ENCODE assay signal across 8 mouse cellular contexts in the genomic region with DNA sequence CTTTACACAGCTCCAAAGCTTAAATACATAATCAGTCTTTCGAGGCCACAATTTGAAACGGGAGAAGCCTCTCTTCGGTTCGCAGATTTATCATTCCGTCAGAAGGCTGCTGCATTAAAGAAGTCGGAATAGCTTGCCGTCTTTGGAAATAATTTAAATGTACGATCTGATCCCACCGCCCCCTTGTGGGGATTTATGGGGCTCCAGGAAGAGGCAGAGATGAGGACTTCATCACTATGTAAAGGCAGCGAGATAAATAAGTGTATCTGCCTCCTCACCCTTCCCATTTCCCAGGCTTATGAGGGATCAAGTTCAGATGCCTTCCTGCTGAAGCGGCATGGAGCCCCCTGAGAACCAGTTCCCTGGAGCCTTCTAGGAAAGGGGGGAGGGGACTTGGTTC.
DNase-seq lines count a peak whose midpoint lies in the region; ATAC-seq and TF ChIP-seq lines count a peak whose summit lies in the region.

No protein-coding gene starts in this region.

- no peak overlapping the region for H3K9ac ChIP-seq in hindbrain, embryonic 14.5 days

- H3K27ac ChIP-seq in hindbrain, embryonic 14.5 days: no peak overlapping the region
- no peak overlapping the region for H3K27ac ChIP-seq in cerebellum, adult 2 months (ENCODE audit: insufficient read depth, low read length)

- WGBS in hindbrain, embryonic 14.5 days: 16% methylated on average over 11 of the region's 11 CpGs
- WGBS in cerebellum, adult 2 months: 22% methylated on average over 11 of the region's 11 CpGs

- peak; percentile 9 to 19 for DNase-seq in heart, postnatal 10 days
- DNase-seq in heart, adult 11 months: no peak
- peak; percentile 13 for DNase-seq in urinary bladder, postnatal 25 days (ENCODE audit: low spot score)
- no peak for DNase-seq in urinary bladder, adult 18-20 months (ENCODE audit: low spot score in 2 of 2)
- DNase-seq in hindbrain, embryonic 14.5 days (ENCODE audit: low spot score): peak; percentile 73
- DNase-seq in neural tube, embryonic 10.5 days (ENCODE audit: extremely low spot score, low spot score): peak; percentile 57
- DNase-seq in cerebellum, adult 2 months: no peak
- DNase-seq in heart, postnatal 25 days (ENCODE audit: low spot score): no peak

- no peaks in the 10 kb centered on the region; the same call in 1 of the 2 replicates for H3K27me3 ChIP-seq in hindbrain, embryonic 14.5 days (ENCODE audit: control insufficient read depth, insufficient read depth, low read length)
- H3K27me3 ChIP-seq in cerebellum, adult 2 months (ENCODE audit: control insufficient read depth, insufficient read depth, low read length): no peaks in the 10 kb centered on the region; the same call in 1 of the 2 replicates

- no peak for TF ChIP-seq POLR2A in cerebellum, adult 2 months (IDR thresholded peaks at IDR 0.05; ENCODE audit: borderline replicate concordance, insufficient read depth, low read length)

- H3K4me1 ChIP-seq in hindbrain, embryonic 14.5 days (replicated peaks; ENCODE audit: control insufficient read depth, insufficient read depth, low read length): peaks cover 5% of the 10 kb centered on the region; the same call in 1 of the 2 replicates
- H3K4me1 ChIP-seq in cerebellum, adult 2 months (ENCODE audit: control insufficient read depth, insufficient read depth, low read length): no peaks in the 10 kb centered on the region

- no peak overlapping the region for H3K4me3 ChIP-seq in hindbrain, embryonic 14.5 days (replicated peaks; ENCODE audit: low read length)
- no peak overlapping the region for H3K4me3 ChIP-seq in cerebellum, adult 2 months (replicated peaks; ENCODE audit: insufficient read depth, low read depth, low read length)

- H3K36me3 ChIP-seq in hindbrain, embryonic 14.5 days (replicated peaks; ENCODE audit: control insufficient read depth, insufficient read depth): no peaks in the 10 kb centered on the region

- no peaks in the 10 kb centered on the region for H3K9me3 ChIP-seq in hindbrain, embryonic 14.5 days (ENCODE audit: control insufficient read depth, low read length)

- TF ChIP-seq CTCF in cerebellum, adult 2 months (IDR thresholded peaks at IDR 0.05; ENCODE audit: borderline replicate concordance, insufficient read depth, low read depth, low read length): no peak

- peak overlapping the region; percentile 38 for H3K4me2 ChIP-seq in hindbrain, embryonic 14.5 days (replicated peaks)

- intact Hi-C loops in heart, postnatal 10 days (cut with DNase I): no loop called here
- intact Hi-C loops in heart, postnatal 25 days (cut with DNase I): no loop called here

- no peak for ATAC-seq in hindbrain, embryonic 14.5 days (ENCODE audit: low FRiP score)

Comparison
In these comparisons a context has a peak if more than half of its experiments do, and no peak if none do; other contexts are left out.
1. DNase-seq: peak in heart, postnatal 10 days (2 of 2), urinary bladder, postnatal 25 days (single experiment), hindbrain, embryonic 14.5 days (single experiment) and neural tube, embryonic 10.5 days (single experiment); none in heart, adult 11 months (single experiment), urinary bladder, adult 18-20 months (0 of 2), cerebellum, adult 2 months (0 of 2) and heart, postnatal 25 days (single experiment).